Mouse (Mus musculus): ENCODE data around the gene Lrsam1. TPM values are rescaled to one million over a fixed set of nuclear protein-coding genes. Genes with fewer than 3 reads are reported as not detected.

Lrsam1 gene
- polyA plus RNA-seq, 1 experiment from 2014 or later = 13.6 TPM

- Histone ChIP-seq H3K9ac (ENCODE audit: low read length) (no peak overlapping the region), H3K9me3 (replicated peaks; ENCODE audit: control insufficient read depth, low read length) (no peaks in the 10 kb centered on the region), H3K27ac (ENCODE audit: low read depth, low read length) (no peak overlapping the region), H3K4me3 (ENCODE audit: low read depth, low read length) (no peak overlapping the region), H3K36me3 (ENCODE audit: control insufficient read depth, insufficient read depth, low read length) (no peaks in the 10 kb centered on the region), H3K27me3 (replicated peaks; ENCODE audit: control insufficient read depth, insufficient read depth, low read length) (no peaks in the 10 kb centered on the region), H3K4me2 (ENCODE audit: low read length) (no peak overlapping the region), H3K4me1 (ENCODE audit: control insufficient read depth, insufficient read depth, low read length) (peaks cover 19% of the 10 kb centered on the region)
- DNase-seq (ENCODE audit: low spot score) = no peak
- 60% methylated on average over 17 of the region's 21 CpGs for WGBS
- no peak for ATAC-seq
Measured at GRCm38 (mm10) chr2:32882283-32883043, 79.0 kb downstream of the Lrsam1 start.

GRCm38 (mm10) chr2:32881723-32882122 is 79.7 kb downstream of the Lrsam1 start:
- Histone ChIP-seq H3K27me3 (replicated peaks; ENCODE audit: control insufficient read depth, insufficient read depth, low read length) (no peaks in the 10 kb centered on the region), H3K4me2 (ENCODE audit: low read length) (no peak overlapping the region), H3K9me3 (replicated peaks; ENCODE audit: control insufficient read depth, low read length) (no peaks in the 10 kb centered on the region), H3K4me1 (ENCODE audit: control insufficient read depth, insufficient read depth, low read length) (peaks cover 25% of the 10 kb centered on the region), H3K4me3 (ENCODE audit: low read depth, low read length) (no peak overlapping the region), H3K36me3 (ENCODE audit: control insufficient read depth, insufficient read depth, low read length) (no peaks in the 10 kb centered on the region), H3K9ac (ENCODE audit: low read length) (0 out of 2 replicates have a peak overlapping the region, but pooled peaks have one; percentile 7), H3K27ac (ENCODE audit: low read depth, low read length) (0 out of 2 replicates have a peak overlapping the region, but pooled peaks have one; percentile 9)
- DNase-seq (ENCODE audit: low spot score) (peak; percentile 40), ATAC-seq (no peak)
- WGBS = 51% methylated on average over 3 of the region's 3 CpGs

- 24% methylated on average over 6 of the region's 6 CpGs for WGBS
- H3K4me1 ChIP-seq (ENCODE audit: control insufficient read depth, insufficient read depth, low read length) = peaks cover 28% of the 10 kb centered on the region
- ATAC-seq = no peak
Measured at GRCm38 (mm10) chr2:32881054-32881453, 80.4 kb downstream of the Lrsam1 start.

GRCm38 (mm10) chr2:32879593-32879992 is 81.8 kb downstream of the Lrsam1 start:
- Histone ChIP-seq H3K4me3 (ENCODE audit: low read depth, low read length) (no peak overlapping the region), H3K9ac (ENCODE audit: low read length) (no peak overlapping the region), H3K4me2 (ENCODE audit: low read length) (no peak overlapping the region), H3K9me3 (replicated peaks; ENCODE audit: control insufficient read depth, low read length) (no peaks in the 10 kb centered on the region), H3K36me3 (ENCODE audit: control insufficient read depth, insufficient read depth, low read length) (no peaks in the 10 kb centered on the region), H3K27ac (ENCODE audit: low read depth, low read length) (no peak overlapping the region), H3K4me1 (ENCODE audit: control insufficient read depth, insufficient read depth, low read length) (peaks cover 28% of the 10 kb centered on the region), H3K27me3 (replicated peaks; ENCODE audit: control insufficient read depth, insufficient read depth, low read length) (no peaks in the 10 kb centered on the region)
- DNase-seq (ENCODE audit: low spot score) (no peak), ATAC-seq (no peak)
- 81% methylated on average over 5 of the region's 5 CpGs for WGBS

More at GRCm38 (mm10) chr2:32881054-32881453, 80.4 kb downstream of the Lrsam1 start:
- H3K4me3 ChIP-seq (ENCODE audit: low read depth, low read length) = no peak overlapping the region
- H3K36me3 ChIP-seq (ENCODE audit: control insufficient read depth, insufficient read depth, low read length) = no peaks in the 10 kb centered on the region
- no peak overlapping the region for H3K9ac ChIP-seq (ENCODE audit: low read length)
- no peak overlapping the region for H3K27ac ChIP-seq (ENCODE audit: low read depth, low read length)
- no peaks in the 10 kb centered on the region for H3K9me3 ChIP-seq (replicated peaks; ENCODE audit: control insufficient read depth, low read length)
- no peaks in the 10 kb centered on the region for H3K27me3 ChIP-seq (replicated peaks; ENCODE audit: control insufficient read depth, insufficient read depth, low read length)
- no peak for DNase-seq (ENCODE audit: low spot score)
- no peak overlapping the region for H3K4me2 ChIP-seq (ENCODE audit: low read length)

GRCm38 (mm10) chr2:32878396-32878795 is 83.0 kb downstream of the Lrsam1 start:
- Histone ChIP-seq H3K4me2 (ENCODE audit: low read length) (peak overlapping the region; percentile 91), H3K9me3 (replicated peaks; ENCODE audit: control insufficient read depth, low read length) (no peaks in the 10 kb centered on the region), H3K27ac (ENCODE audit: low read depth, low read length) (no peak overlapping the region), H3K27me3 (replicated peaks; ENCODE audit: control insufficient read depth, insufficient read depth, low read length) (no peaks in the 10 kb centered on the region), H3K36me3 (ENCODE audit: control insufficient read depth, insufficient read depth, low read length) (no peaks in the 10 kb centered on the region), H3K9ac (ENCODE audit: low read length) (peak overlapping the region; percentile 10; the same call in 1 of the 2 replicates), H3K4me3 (ENCODE audit: low read depth, low read length) (0 out of 2 replicates have a peak overlapping the region, but pooled peaks have one; percentile 76), H3K4me1 (ENCODE audit: control insufficient read depth, insufficient read depth, low read length) (peaks cover 28% of the 10 kb centered on the region)
- WGBS = 63% methylated on average over 3 of the region's 3 CpGs
- DNase-seq (ENCODE audit: low spot score) = no peak
- ATAC-seq = no peak

- Histone ChIP-seq H3K9ac (ENCODE audit: low read length) (peak overlapping the region; percentile 93), H3K4me2 (ENCODE audit: low read length) (peak overlapping the region; percentile 91), H3K4me1 (ENCODE audit: control insufficient read depth, insufficient read depth, low read length) (peaks cover 28% of the 10 kb centered on the region), H3K27me3 (replicated peaks; ENCODE audit: control insufficient read depth, insufficient read depth, low read length) (no peaks in the 10 kb centered on the region), H3K27ac (ENCODE audit: low read depth, low read length) (no peak overlapping the region), H3K9me3 (replicated peaks; ENCODE audit: control insufficient read depth, low read length) (no peaks in the 10 kb centered on the region), H3K36me3 (ENCODE audit: control insufficient read depth, insufficient read depth, low read length) (no peaks in the 10 kb centered on the region), H3K4me3 (ENCODE audit: low read depth, low read length) (peak overlapping the region; percentile 76)
- no peak for DNase-seq (ENCODE audit: low spot score)
- WGBS = 53% methylated on average over 6 of the region's 6 CpGs
- ATAC-seq = no peak
Measured at GRCm38 (mm10) chr2:32877761-32878393, 83.5 kb downstream of the Lrsam1 start.

GRCm38 (mm10) chr2:32877303-32877702 is 84.1 kb downstream of the Lrsam1 start:
- Histone ChIP-seq H3K4me2 (ENCODE audit: low read length) (peak overlapping the region; percentile 91), H3K36me3 (ENCODE audit: control insufficient read depth, insufficient read depth, low read length) (no peaks in the 10 kb centered on the region), H3K4me3 (ENCODE audit: low read depth, low read length) (peak overlapping the region; percentile 76), H3K9me3 (replicated peaks; ENCODE audit: control insufficient read depth, low read length) (no peaks in the 10 kb centered on the region), H3K27me3 (replicated peaks; ENCODE audit: control insufficient read depth, insufficient read depth, low read length) (no peaks in the 10 kb centered on the region), H3K27ac (ENCODE audit: low read depth, low read length) (0 out of 2 replicates have a peak overlapping the region, but pooled peaks have one; percentile 36), H3K4me1 (ENCODE audit: control insufficient read depth, insufficient read depth, low read length) (peaks cover 28% of the 10 kb centered on the region), H3K9ac (ENCODE audit: low read length) (peak overlapping the region; percentile 93)
- ATAC-seq (no peak), DNase-seq (ENCODE audit: low spot score) (no peak)
- WGBS = 41% methylated on average over 5 of the region's 5 CpGs

GRCm38 (mm10) chr2:32876490-32877302 is 84.7 kb downstream of the Lrsam1 start:
- Histone ChIP-seq H3K27me3 (replicated peaks; ENCODE audit: control insufficient read depth, insufficient read depth, low read length) (no peaks in the 10 kb centered on the region), H3K4me3 (ENCODE audit: low read depth, low read length) (peak overlapping the region; percentile 76), H3K4me2 (ENCODE audit: low read length) (peak overlapping the region; percentile 91), H3K36me3 (ENCODE audit: control insufficient read depth, insufficient read depth, low read length) (no peaks in the 10 kb centered on the region), H3K27ac (ENCODE audit: low read depth, low read length) (peak overlapping the region; percentile 87; the same call in 1 of the 2 replicates), H3K4me1 (ENCODE audit: control insufficient read depth, insufficient read depth, low read length) (peaks cover 26% of the 10 kb centered on the region), H3K9ac (ENCODE audit: low read length) (peak overlapping the region; percentile 93), H3K9me3 (replicated peaks; ENCODE audit: control insufficient read depth, low read length) (no peaks in the 10 kb centered on the region)
- 7% methylated on average over 19 of the region's 20 CpGs for WGBS
- DNase-seq (ENCODE audit: low spot score) (no peak), ATAC-seq (peak; percentile 4; the same call in 1 of the 2 replicates)
